Mouse (Mus musculus): ENCODE data around the gene D11Wsu47e.

- TF ChIP-seq POLR2AphosphoS5 (IDR thresholded peaks at IDR 0.05; ENCODE audit: insufficient replicate concordance, low read depth, low read length): no peak
- TF ChIP-seq CTCF (IDR thresholded peaks at IDR 0.05; ENCODE audit: low read depth, low read length): no peak
- no peak for TF ChIP-seq GATA1 (IDR thresholded peaks at IDR 0.05; ENCODE audit: borderline replicate concordance, low read length)
- no peak for TF ChIP-seq GATA2 (IDR thresholded peaks at IDR 0.05; ENCODE audit: borderline replicate concordance, low read depth, low read length)
- TF ChIP-seq TAL1 (conservative IDR thresholded peaks at IDR 0.05; ENCODE audit: low read depth, low read length): no peak
These were observed 25.1 kb downstream of the D11Wsu47e start for GRCm38 (mm10) chr11:113709272-113709671.
